Mouse (Mus musculus) c-Kit-positive CD71-positive TER-119-positive erythroid progenitor cells, embryonic 14.5 days (primary cell): ENCODE data around the gene Olfr463.
"Not testable (repeated sequence)": the region's sequence is repeated elsewhere in the genome, so short reads cannot be mapped to it uniquely, and the experiment has no call there.

Source experiments
- DNase-seq: peaks from one replicate; pipeline ENCODE4 v3.0.0-alpha.2; 2013; ENCODE audit warnings: low spot score

Olfr463 gene

GRCm38 (mm10) chr11:87897287-87897686, at the start of gene Olfr463:
Olfr463 (minus strand) TSS chr11:87897387.
- DNase-seq: no peak

- DNase-seq: no peak
Observed at GRCm38 (mm10) chr11:87935467-87935866, 38.3 kb upstream of the Olfr463 start.

GRCm38 (mm10) chr11:87933731-87934130, 36.5 kb upstream of the Olfr463 start:
- no peak for DNase-seq

- DNase-seq: no peak
Observed at GRCm38 (mm10) chr11:87930348-87930747, 33.2 kb upstream of the Olfr463 start.

- peak; percentile 31 for DNase-seq
Observed at GRCm38 (mm10) chr11:87920966-87921365, 23.8 kb upstream of the Olfr463 start, which contains the start of gene Olfr464. Olfr464 (minus strand) TSS chr11:87920967.

GRCm38 (mm10) chr11:87920301-87920700, 23.1 kb upstream of the Olfr463 start:
- DNase-seq: no peak

GRCm38 (mm10) chr11:87916005-87916404, 18.8 kb upstream of the Olfr463 start:
- DNase-seq: no peak

- no peak for DNase-seq
Observed at GRCm38 (mm10) chr11:87904331-87904730, 7.1 kb upstream of the Olfr463 start.

GRCm38 (mm10) chr11:87892168-87892567, 5.0 kb downstream of the Olfr463 start, which contains the start of gene Olfr462:
Olfr462 (minus strand) TSS chr11:87892268.
- DNase-seq: no peak

GRCm38 (mm10) chr11:87884856-87885255, 12.3 kb downstream of the Olfr463 start:
- no peak for DNase-seq

GRCm38 (mm10) chr11:87883493-87883892, 13.7 kb downstream of the Olfr463 start:
- DNase-seq: peak; percentile 33

GRCm38 (mm10) chr11:87881714-87882113, 15.5 kb downstream of the Olfr463 start:
- no peak for DNase-seq

GRCm38 (mm10) chr11:87879826-87880225, 17.4 kb downstream of the Olfr463 start:
- no peak for DNase-seq

- DNase-seq: no peak
Observed at GRCm38 (mm10) chr11:87875436-87875835, 21.8 kb downstream of the Olfr463 start, which contains the start of gene Epx. Epx (minus strand) TSS chr11:87875536.

- DNase-seq: no peak
Observed at GRCm38 (mm10) chr11:87871766-87872165, 25.4 kb downstream of the Olfr463 start.

GRCm38 (mm10) chr11:87870096-87870495, 27.1 kb downstream of the Olfr463 start:
- DNase-seq: no peak

GRCm38 (mm10) chr11:87866891-87867290, 30.3 kb downstream of the Olfr463 start:
- not testable (repeated sequence) for DNase-seq

- DNase-seq: no peak
Observed at GRCm38 (mm10) chr11:87862805-87863204, 34.4 kb downstream of the Olfr463 start.

- DNase-seq: no peak
Observed at GRCm38 (mm10) chr11:87860426-87860825, 36.8 kb downstream of the Olfr463 start.

GRCm38 (mm10) chr11:87859273-87859672, 37.9 kb downstream of the Olfr463 start:
- DNase-seq: no peak

GRCm38 (mm10) chr11:87854550-87854949, 42.6 kb downstream of the Olfr463 start:
- no peak for DNase-seq

GRCm38 (mm10) chr11:87853597-87853954, 43.6 kb downstream of the Olfr463 start:
- DNase-seq: no peak

GRCm38 (mm10) chr11:87852690-87853596, 44.2 kb downstream of the Olfr463 start, which contains the start of gene Mks1:
Mks1 (plus strand) TSS chr11:87853215.
- DNase-seq: peak; percentile 81
